Mouse (Mus musculus): ENCODE measurements around the gene Elof1. TPM values are rescaled to one million over a fixed set of nuclear protein-coding genes. Genes with fewer than 3 reads are reported as not detected.

Elof1 gene
- polyA plus RNA-seq (2017; shearing (Covaris generic)): 72.2 TPM

DNA sequence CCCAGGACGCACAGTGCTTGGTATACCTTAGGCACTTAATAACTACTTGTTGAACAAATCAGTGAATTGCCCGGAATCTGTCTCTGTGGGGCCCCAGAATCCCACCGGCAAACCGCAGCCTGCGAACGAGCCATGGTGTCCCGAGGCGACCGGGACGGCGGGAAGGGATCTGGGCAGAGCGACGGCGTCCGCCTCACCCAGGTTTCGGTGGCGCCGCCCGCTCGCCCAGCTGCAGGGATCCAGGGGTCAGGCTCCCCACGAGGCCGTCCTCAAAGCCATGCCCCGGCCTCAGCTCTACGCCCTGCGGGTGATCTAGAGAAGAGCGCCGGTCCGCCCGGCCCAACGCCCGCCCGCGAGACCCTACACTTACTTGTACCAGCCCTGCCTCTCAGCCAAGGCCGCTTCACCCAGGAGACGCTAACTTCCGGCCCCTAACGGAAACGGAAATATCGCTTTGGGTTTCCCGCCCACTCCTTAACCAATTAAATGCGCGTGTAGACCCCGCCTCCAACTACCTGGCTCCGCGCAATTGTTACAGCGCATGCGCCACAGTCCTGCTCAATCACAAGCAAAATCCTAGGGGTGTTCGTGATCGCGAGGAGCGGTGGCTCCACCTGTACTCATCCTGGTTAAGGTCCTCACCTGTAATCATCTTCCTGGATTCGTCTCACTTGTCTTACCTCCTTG, at the start of gene Elof1:
Elof1 (minus strand) TSS at position 433 of the 687 bp plus-strand sequence.

GRCm38 (mm10) chr9:22156497-22157245, 39.7 kb upstream of the Elof1 start, which contains the start of gene Pigyl:
Pigyl (plus strand) TSS chr9:22156846.

DNA sequence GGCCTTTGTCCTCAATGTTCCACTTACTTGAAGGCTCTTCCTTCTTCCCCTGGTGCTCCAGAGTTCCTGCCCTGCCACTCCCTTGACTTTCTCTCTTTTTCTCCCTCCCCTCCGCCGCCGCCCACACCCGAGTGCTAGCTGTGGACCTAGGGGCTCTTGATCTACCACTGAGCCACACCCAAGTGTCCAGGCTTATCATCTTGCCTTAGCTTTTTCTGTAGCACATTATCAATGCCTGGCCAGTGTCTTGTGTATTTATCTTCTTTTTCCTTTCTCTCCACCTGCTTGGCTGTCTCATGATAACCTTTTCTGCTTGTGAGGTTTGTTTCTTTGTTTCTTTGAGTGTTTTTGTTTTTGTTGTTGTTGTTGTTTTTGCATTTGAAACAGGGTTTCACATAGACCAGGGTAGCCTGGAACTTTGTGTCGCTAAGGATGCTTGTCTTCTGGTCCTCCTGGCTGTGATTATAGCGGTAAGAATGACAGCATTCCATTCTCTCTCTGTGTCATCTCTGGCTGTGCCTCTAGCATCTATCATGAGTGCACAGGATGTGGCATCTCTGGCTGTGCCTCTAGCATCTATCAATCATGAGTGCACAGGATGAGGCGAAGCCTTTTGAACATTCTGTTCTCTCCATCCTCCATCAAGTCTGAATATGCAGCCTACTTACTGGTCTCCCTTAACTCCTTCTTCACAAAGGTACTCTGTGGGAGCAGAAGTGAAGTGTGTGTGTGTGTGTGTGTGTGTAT, 18.8 kb upstream of the Elof1 start, which contains the start of gene Acp5:
Acp5 (minus strand) TSS at position 68 of the 747 bp plus-strand sequence.

DNA sequence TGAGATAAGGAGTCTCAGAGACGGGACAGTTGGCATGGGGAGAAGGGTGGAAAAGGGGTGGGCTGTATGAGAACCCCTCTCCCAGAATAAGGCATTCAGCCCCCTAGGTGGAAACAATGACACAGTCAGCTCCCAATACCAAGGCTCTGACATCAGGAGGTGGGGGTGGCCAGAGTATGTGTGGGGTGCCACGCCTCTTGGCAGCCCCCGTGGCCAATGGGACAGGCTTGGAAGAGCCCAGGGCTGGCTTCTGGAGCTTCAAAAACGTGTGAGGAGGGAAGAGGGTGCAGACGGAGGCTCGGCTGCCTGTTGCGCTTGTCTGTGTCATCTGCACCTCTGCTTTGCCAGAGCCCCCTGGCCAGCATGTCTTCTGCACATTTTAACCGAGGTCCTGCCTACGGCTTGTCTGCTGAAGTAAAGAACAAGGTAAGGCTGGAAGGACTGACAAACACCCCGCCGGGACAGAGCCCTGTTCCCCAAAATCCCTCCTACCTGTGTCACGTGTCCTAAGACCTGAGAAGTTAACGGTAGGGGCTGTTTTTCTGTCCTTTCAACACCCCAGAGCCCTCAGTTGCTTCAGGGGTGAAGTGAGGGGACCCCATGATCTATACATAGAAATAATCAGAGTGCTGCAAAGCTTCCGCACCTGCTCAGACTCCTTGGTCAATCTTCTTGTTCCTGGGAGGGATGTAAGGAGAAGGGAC, 17.8 kb downstream of the Elof1 start, which contains the start of gene Cnn1:
Cnn1 (plus strand) TSS at position 224 of the 704 bp plus-strand sequence.

DNA sequence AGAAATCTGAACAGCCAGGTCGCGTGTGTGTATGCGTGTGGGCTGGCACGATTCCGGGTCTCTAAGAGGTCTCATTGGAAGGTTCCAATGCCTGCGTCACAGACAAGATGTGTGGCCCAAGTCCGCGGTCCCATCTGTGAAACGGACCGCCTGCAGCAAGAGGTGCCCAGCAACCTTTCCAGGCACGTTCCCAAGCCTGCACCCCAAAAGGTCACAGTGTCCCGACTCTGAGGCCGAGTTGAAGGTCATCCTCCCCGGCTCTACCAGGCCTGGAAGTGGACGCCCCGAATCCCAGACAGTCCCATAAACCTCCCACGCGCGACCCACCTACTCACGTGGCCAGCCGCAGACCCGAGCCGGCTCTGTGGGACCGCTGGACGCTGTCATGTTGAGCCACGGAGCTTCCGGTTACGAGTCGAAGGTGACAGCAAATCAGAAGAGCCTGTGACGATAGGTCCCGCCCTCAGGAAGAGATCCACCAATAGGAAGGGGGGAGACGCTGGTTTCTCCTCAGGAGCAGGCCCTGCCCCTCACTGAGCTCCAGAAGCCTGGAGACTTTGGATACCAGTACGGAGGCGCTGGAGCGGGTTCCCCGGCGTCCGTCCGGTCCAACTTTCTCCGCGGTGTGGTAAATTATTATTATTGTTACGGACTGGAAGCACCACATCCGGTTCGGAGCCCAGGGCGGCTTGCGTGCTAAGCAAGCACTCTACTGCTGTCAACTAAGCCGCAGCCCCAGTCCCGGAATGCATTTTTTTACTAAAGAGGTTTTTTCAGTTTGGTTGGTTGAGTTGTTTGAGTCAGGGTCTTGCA, 31.7 kb downstream of the Elof1 start, which contains the start of gene Ecsit:
Ecsit (minus strand) TSS at position 417 of the 813 bp plus-strand sequence.

GRCm38 (mm10) chr9:22070791-22071573, 46.0 kb downstream of the Elof1 start, which contains the start of the genes Gm49318 and Zfp653:
Gm49318 (minus strand) TSS chr9:22071259.
Zfp653 (minus strand) TSS chr9:22071376.

Other genes starting within 250 kb of the Elof1 start
- gene Rab3d, start 199.0 kb downstream of the Elof1 start, polyA plus RNA-seq (2017; shearing (Covaris generic)): 9.3 TPM
- gene Ccdc159, start 189.7 kb downstream of the Elof1 start, polyA plus RNA-seq (2017; shearing (Covaris generic)): 0.20 TPM
- 1.7 TPM for gene Tmem205, start 189.6 kb downstream of the Elof1 start, polyA plus RNA-seq (2017; shearing (Covaris generic))
- 1.1 TPM for gene Plppr2, start 180.1 kb downstream of the Elof1 start, polyA plus RNA-seq (2017; shearing (Covaris generic))
- 14.6 TPM for gene Swsap1, start 161.4 kb downstream of the Elof1 start, polyA plus RNA-seq (2017; shearing (Covaris generic))
- gene Epor, start 153.7 kb downstream of the Elof1 start, polyA plus RNA-seq (2017; shearing (Covaris generic)): 0.45 TPM
- gene Rgl3, start 127.7 kb downstream of the Elof1 start, polyA plus RNA-seq (2017; shearing (Covaris generic)): not detected
- gene Ccdc151, start 114.5 kb downstream of the Elof1 start, polyA plus RNA-seq (2017; shearing (Covaris generic)): not detected
- 83.1 TPM for gene Prkcsh, start 114.4 kb downstream of the Elof1 start, polyA plus RNA-seq (2017; shearing (Covaris generic))
- not detected for gene Elavl3, start 65.1 kb downstream of the Elof1 start, polyA plus RNA-seq (2017; shearing (Covaris generic))
- gene Gm49318, start 45.9 kb downstream of the Elof1 start, polyA plus RNA-seq (2017; shearing (Covaris generic)): not detected
- gene Zfp653, start 45.8 kb downstream of the Elof1 start, polyA plus RNA-seq (2017; shearing (Covaris generic)): 26.5 TPM
- gene Ecsit, start 31.7 kb downstream of the Elof1 start, polyA plus RNA-seq (2017; shearing (Covaris generic)): 52.0 TPM
- gene Cnn1, start 18.0 kb downstream of the Elof1 start, polyA plus RNA-seq (2017; shearing (Covaris generic)): 0.07 TPM
- 278 TPM for gene Acp5, start 18.5 kb upstream of the Elof1 start, polyA plus RNA-seq (2017; shearing (Covaris generic))
- 38.4 TPM for gene Pigyl, start 39.7 kb upstream of the Elof1 start, polyA plus RNA-seq (2017; shearing (Covaris generic))
- not detected for gene Zfp872, start 70.9 kb upstream of the Elof1 start, polyA plus RNA-seq (2017; shearing (Covaris generic))
- 46.6 TPM for gene Zfp809, start 108.5 kb upstream of the Elof1 start, polyA plus RNA-seq (2017; shearing (Covaris generic))
- gene Zfp599, start 142.7 kb upstream of the Elof1 start, polyA plus RNA-seq (2017; shearing (Covaris generic)): 4.5 TPM
- gene Zfp810, start 190.5 kb upstream of the Elof1 start, polyA plus RNA-seq (2017; shearing (Covaris generic)): 20.6 TPM

Measured in CD4-positive, CD25-positive, alpha-beta regulatory T cell (primary cell).